In genomic region chr7:97845546-97845945, GRCm38 (mm10) we compare ENCODE assay signal across 9 mouse cellular contexts. TPM values are rescaled to one million over a fixed set of nuclear protein-coding genes. Genes with fewer than 3 reads are reported as not detected.
DNase-seq lines count a peak whose midpoint lies in the region; ATAC-seq and TF ChIP-seq lines count a peak whose summit lies in the region.
"Had no signal": no experiment of that assay in that cellular context is flagged by ENCODE, and none has a peak within 500 bp of the region (broad histone marks: within the 10 kb centered on the region; RNA-seq: fewer than 3 reads in every experiment).

No protein-coding gene starts in this region.

- H3K4me2 ChIP-seq in intestine, postnatal 0 days (replicated peaks; ENCODE audit: low read depth) = no peak overlapping the region

- WGBS in intestine, postnatal 0 days = 26% methylated on average over 2 of the region's 2 CpGs

- H3K4me3 ChIP-seq in intestine, postnatal 0 days (ENCODE audit: low read depth, low read length) = no peak overlapping the region
- H3K4me3 ChIP-seq: hindbrain, embryonic 15.5 days had no signal

- no peak overlapping the region for H3K9ac ChIP-seq in intestine, postnatal 0 days (ENCODE audit: low read depth, low read length)
- H3K9ac ChIP-seq: hindbrain, embryonic 15.5 days had no signal

- H3K27me3 ChIP-seq in intestine, postnatal 0 days (replicated peaks; ENCODE audit: control insufficient read depth, insufficient read depth, low read length) = no peaks in the 10 kb centered on the region
- H3K27me3 ChIP-seq: hindbrain, embryonic 15.5 days had no signal

- peak; percentile 18 to 32 for DNase-seq in left cerebral cortex, adult 18-20 months (ENCODE audit: low spot score in 2 of 2)
- DNase-seq in left cerebral cortex, adult 8-10 months (ENCODE audit: low spot score in 2 of 2) = no peak
- DNase-seq in MN1 (ENCODE audit: low spot score) = peak; percentile 32
- peak; percentile 76 for DNase-seq in adrenal gland, postnatal 14 days
- DNase-seq in frontal cortex, postnatal 25 days (ENCODE audit: low spot score in 2 of 2) = no peak
- DNase-seq in thymus, postnatal 36 days = no peak
- no peak for DNase-seq in T-cell, adult 2 months (ENCODE audit: low spot score)

- peak; percentile 58 for ATAC-seq in intestine, postnatal 0 days

- H3K36me3 ChIP-seq in intestine, postnatal 0 days (ENCODE audit: control insufficient read depth, insufficient read depth) = no peaks in the 10 kb centered on the region
- H3K36me3 ChIP-seq: hindbrain, embryonic 15.5 days had no signal

- no peak for TF ChIP-seq CTCF in intestine, postnatal 0 days (IDR thresholded peaks at IDR 0.05; ENCODE audit: low read depth)

- H3K4me1 ChIP-seq in intestine, postnatal 0 days (replicated peaks; ENCODE audit: control insufficient read depth, insufficient read depth, low read length) = peaks cover 5% of the 10 kb centered on the region; the same call in 1 of the 2 replicates

- no peak overlapping the region for H3K27ac ChIP-seq in intestine, postnatal 0 days (ENCODE audit: low read depth, low read length)
- H3K27ac ChIP-seq: hindbrain, embryonic 15.5 days had no signal

- H3K9me3 ChIP-seq in intestine, postnatal 0 days (ENCODE audit: control insufficient read depth) = no peaks in the 10 kb centered on the region
- H3K9me3 ChIP-seq: hindbrain, embryonic 15.5 days had no signal

RNA-seq across cellular contexts. Expression of gene Pak1, which starts 57.2 kb away (rescaled TPM):
- 100 to 1,000 TPM; 423 to 477 TPM for total RNA-seq in left cerebral cortex, adult 18-20 months (2021)
- 100 to 1,000 TPM; 373 to 389 (median 377) TPM for total RNA-seq in left cerebral cortex, adult 8-10 months (2022)
- 15.5 and 16.3 TPM in 2 replicates for total RNA-seq in adrenal gland, postnatal 14 days (2021)
- polyA plus RNA-seq in intestine, postnatal 0 days (2015; fragmentation: Nextera tagmentation; extraction: Ambion mirVana) = 28.8 and 32.9 TPM in 2 replicates

Comparison
In these comparisons a context has a peak if more than half of its experiments do, and no peak if none do; other contexts are left out.
1. DNase-seq: peak in left cerebral cortex, adult 18-20 months (2 of 2), MN1 (single experiment) and adrenal gland, postnatal 14 days (single experiment); none in left cerebral cortex, adult 8-10 months (0 of 2), frontal cortex, postnatal 25 days (0 of 2), thymus, postnatal 36 days (0 of 2) and T-cell, adult 2 months (single experiment).
2. RNA of gene Pak1, which starts 57.2 kb away (total RNA-seq): 423 to 477 TPM in left cerebral cortex, adult 18-20 months and 373 to 389 TPM in left cerebral cortex, adult 8-10 months; 15.5 to 16.3 TPM in adrenal gland, postnatal 14 days; every median in the first group is over 10 times any median in the second.